Mouse (Mus musculus) olfactory bulb, adult 2 months (tissue): ENCODE data around the gene Rnf130.

Experiments used
- CTCF ChIP-seq: fragments of 200-500 bp; IDR thresholded peaks from 2 replicates; pipeline ENCODE4 v1.5.1; 2012; ENCODE audit warnings: low read depth, mild to moderate bottlenecking, low read length, moderate library complexity; ENCODE audit not compliant: insufficient read depth
- POLR2A ChIP-seq: fragments of 200-500 bp; IDR thresholded peaks from 2 replicates; pipeline ENCODE4 v1.6.1; 2012; ENCODE audit warnings: mild to moderate bottlenecking, low read depth, low read length, moderate library complexity; ENCODE audit not compliant: insufficient read depth

DNA sequence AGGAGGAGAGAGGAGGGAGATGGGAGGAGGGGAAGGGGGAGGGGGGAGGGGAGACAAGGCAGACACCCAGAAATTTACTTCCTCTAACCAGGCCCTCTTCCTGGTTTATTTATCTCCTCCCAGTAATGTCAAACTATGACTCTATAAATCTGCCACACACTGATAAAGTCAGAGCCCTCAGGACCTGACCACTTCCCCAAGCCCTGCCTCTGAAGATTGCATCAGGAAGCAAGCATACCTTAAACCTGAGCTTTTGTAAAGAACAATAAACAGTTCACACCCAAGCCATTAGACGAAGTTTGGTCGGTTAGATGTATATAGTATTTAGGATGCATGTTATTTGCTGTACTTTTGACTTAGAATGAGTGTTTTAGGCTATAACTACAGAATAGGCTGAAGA lies 30.6 kb upstream of the Rnf130 start:
- TF ChIP-seq CTCF (no peak), POLR2A (no peak)
